Mouse (Mus musculus) kidney, postnatal 14 days (tissue): Measurements from ENCODE around the gene Il17rd.

Experiments used
- DNase-seq: peaks from one replicate; pipeline ENCODE4 v3.0.0; 2022; ENCODE audit warnings: mixed read lengths

The Il17rd gene

DNA sequence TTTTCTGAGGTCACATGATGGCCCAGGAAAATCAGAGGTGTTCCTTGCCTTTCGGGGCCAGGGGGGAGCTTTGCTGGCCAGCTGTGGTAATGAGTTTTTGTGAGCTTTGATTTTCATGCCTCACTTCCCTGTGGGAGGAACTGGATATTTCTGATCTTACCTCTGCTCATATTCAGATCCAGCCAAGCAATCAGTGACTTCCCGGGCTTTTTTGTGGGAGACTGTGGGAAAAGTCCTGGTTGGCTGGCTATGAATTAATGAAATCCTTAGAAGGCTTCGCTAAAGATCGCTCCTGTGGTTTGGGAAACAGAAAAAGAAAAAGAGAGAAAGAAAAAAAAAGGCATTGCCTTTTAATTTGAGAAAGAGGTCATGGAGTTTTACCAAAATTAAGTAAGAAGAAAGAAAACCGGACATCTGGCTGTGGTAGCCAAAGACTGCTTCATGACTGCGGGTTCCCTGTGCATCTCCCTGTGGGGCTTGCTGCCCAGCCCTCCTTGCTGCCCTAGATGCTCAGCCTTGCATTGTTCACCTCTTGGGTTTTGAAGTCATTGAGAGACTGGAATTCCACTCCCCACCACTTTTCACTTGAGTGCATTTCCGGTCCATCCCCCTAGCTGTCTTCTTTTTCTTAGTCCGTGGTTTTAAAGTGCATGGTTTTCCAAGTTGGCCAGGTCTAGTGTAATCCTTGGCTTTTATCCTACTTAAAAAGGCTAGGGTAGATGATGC is 9.7 kb downstream of the Il17rd start:
- no peak for DNase-seq

DNA sequence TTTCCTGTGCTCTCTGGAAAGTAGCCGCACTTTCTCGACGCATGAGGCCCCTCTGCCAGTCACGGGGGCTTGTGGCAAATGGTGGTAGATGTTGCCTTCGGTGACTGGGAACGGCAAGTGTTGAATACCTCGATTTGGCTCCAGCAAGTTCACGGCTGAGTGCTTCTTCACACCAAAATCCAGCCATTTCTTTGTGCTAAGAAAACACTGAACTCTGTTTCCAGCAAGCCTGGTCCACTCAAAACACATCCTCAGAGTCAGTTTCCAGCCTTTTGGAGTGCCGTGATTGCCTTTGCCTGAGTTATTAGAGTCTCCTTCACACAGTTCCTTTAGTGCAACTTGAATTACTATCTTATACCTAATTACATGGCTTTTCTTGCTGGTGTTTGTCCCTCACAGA is 11.3 kb downstream of the Il17rd start:
- DNase-seq = no peak

- no peak for DNase-seq
Observed at GRCm38 (mm10) chr14:27050560-27051510, 12.1 kb downstream of the Il17rd start.

- no peak for DNase-seq
Observed at GRCm38 (mm10) chr14:27051511-27051895, 12.8 kb downstream of the Il17rd start.

- peak; percentile 47 for DNase-seq
Observed at GRCm38 (mm10) chr14:27058535-27059223, 19.9 kb downstream of the Il17rd start.

GRCm38 (mm10) chr14:27059224-27059558 is 20.4 kb downstream of the Il17rd start:
- no peak for DNase-seq

DNA sequence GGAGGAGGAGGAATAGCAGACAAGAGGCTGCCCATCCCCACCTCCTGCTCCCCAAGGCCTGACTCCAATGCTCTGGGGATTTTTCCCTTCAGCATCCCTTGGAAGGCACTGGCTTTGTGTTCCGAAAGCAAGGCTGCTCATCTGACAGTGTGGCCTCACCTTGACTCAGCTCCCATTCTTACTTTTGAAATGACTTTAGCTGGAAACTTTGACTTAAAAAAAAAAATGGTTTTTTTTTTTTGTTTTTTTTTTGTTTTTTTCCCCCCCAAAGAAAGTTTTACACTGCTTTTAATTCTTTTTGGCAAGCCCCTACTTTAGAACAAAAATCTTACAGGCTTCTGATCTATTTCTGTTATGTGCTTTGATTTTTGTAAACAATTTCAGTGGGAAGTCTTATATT is 24.6 kb downstream of the Il17rd start:
- DNase-seq = no peak

GRCm38 (mm10) chr14:27066171-27066929 is 27.6 kb downstream of the Il17rd start:
- peak; percentile 58 for DNase-seq

DNA sequence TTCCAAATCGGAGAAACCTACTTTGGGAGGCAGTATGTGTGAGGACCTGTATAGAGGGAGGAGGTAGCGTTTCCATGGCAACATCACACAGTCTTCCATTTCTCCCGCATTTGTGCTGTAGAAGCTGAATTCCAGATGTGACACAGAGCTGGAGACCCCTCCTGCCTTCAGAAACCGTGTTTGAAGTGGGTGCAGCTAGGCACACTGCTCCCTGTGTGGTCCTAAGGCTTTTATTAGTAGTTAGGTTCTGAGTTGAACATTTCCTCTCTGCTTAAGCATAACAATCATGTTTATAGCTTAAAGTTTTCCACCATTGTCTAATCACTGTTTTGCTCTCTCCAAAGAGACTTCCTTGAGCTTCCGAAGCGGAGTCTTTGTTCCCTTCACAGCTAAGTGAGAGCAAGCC is 29.1 kb downstream of the Il17rd start:
- DNase-seq = no peak

GRCm38 (mm10) chr14:27069434-27070097 is 30.8 kb downstream of the Il17rd start:
- DNase-seq = no peak

- DNase-seq = no peak
Observed at GRCm38 (mm10) chr14:27070128-27070527, 31.4 kb downstream of the Il17rd start.

DNA sequence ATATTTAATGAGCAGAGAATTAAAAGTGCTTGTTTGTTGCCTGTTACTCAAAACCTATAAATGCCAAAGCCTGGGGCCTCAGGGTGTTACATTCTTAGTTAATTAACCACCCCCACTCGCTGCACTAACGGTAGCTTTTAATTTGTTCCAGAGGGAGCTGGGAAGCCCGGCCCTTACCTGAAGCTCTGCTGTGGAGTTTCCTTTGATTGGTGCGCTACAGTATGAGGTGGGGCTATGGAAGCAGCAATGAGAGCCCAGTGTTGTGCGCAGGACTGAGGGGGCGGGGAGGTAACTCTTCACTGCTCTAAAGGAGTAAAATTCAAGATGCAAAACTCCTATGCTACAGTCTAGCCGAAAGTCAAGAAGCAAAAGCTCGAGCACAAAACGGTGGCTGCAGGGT is 32.0 kb downstream of the Il17rd start:
- peak; percentile 64 for DNase-seq

GRCm38 (mm10) chr14:27071985-27072384 is 33.2 kb downstream of the Il17rd start:
- peak; percentile 32 for DNase-seq

DNA sequence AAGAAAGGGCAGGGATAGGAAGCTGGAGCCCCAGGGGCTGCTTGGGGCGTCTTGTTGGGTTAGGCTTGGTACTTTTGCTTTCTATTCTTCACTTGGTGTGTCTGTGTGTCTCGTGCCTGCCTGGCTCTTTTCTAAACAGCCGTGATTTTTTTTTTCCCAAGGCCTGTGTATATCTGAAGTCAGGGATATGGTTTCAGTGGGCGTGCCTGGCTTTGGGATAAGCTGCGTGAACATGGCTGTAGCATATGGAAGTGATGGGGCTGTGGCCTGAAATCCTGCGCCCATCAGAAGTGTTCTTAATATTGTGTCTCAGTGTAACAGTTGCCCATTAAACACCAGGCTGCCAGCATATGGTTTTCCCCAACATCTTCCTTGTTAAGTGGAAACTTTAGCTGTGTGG is 36.3 kb downstream of the Il17rd start:
- DNase-seq = no peak

DNA sequence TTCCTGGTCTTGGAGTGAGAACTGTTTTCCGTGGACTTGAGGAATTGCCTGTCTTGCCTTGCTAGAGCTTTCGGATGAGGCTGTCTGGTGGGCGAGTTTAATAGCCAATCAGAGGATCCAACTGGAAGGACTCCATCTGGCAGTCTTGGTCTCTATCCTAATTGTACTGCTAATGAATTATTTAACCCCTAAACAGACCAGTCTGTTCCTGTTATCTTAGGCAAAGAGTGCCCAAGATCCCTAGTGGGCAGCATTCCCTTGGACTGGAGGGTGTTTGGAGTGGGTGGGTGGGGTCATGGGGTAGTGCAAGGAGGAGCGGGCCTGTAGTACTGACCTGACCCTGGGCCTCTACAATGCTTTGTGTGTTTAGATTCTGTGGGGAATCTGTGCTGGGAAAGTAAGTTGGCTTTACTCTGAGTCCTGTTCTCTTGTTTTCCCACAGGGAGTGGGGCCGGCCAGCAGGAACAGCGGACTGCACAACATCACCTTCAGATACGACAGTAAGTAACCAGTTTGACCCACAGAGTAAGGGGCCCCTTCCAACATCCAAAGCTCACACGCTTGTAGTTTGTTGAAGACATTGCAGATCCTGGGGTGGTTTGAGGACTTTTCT is 37.3 kb downstream of the Il17rd start:
- DNase-seq = no peak

GRCm38 (mm10) chr14:27076522-27076920 is 37.8 kb downstream of the Il17rd start:
- no peak for DNase-seq

- no peak for DNase-seq
Observed at GRCm38 (mm10) chr14:27081536-27082275, 43.0 kb downstream of the Il17rd start.

GRCm38 (mm10) chr14:27085471-27085870 is 46.7 kb downstream of the Il17rd start:
- no peak for DNase-seq

- DNase-seq = no peak
Observed at GRCm38 (mm10) chr14:27085999-27086398, 47.3 kb downstream of the Il17rd start.

- no peak for DNase-seq
Observed at GRCm38 (mm10) chr14:27094247-27094646, 55.5 kb downstream of the Il17rd start.

DNA sequence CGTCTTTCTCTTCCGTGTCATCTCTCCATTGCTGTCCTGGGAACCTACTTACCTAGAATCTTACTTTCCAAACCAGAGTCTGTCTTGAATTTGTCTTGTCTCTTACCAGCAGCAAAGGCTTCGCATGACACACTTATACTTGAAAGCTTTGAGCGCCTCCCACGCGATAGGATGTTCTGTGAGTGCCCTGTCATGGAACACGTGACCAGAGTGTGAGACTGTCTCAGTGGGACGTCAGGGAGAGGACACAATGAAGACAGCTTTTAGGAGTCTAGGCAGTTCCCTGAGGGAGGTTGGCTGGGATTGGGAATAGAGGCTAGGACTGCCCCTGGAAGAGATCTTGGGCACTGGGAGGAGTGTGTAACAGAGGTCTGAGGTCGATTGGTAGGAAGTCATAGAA is 57.4 kb downstream of the Il17rd start:
- no peak for DNase-seq
